Mouse (Mus musculus): ENCODE data around the gene Egln1. TPM values are rescaled to one million over a fixed set of nuclear protein-coding genes. Genes with fewer than 3 reads are reported as not detected.

The Egln1 gene
- total and polyA plus RNA-seq, 2 experiments from 2014 or later = 13.6 to 42.1 TPM

DNA sequence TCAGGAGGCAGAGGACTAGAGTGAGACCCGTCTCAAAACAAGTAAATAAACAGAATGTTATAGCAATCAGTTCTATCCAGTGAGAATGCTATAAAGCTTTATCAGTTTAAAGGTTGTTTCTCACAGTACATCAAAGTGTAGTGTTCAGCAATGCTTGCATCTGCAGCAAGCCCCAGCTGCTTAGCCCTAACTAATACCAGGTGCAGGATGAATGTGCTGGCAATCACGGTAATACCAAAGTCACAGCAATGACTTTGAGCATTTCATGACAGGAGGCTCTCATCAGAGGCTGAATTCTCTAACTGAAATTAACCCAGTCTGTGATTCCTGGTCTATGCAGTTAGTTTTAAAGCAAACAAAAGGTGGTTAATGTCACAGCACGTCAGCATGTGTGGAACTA lies 56.5 kb downstream of the Egln1 start:
- Histone ChIP-seq H3K4me2 (ENCODE audit: low read depth, low read length, poor library complexity, severe bottlenecking) (no peak overlapping the region), H3K27me3 (ENCODE audit: insufficient read depth, low read length) (no peaks in the 10 kb centered on the region), H3K9ac (replicated peaks; ENCODE audit: low read length, poor library complexity, severe bottlenecking) (no peak overlapping the region), H3K9me3 (ENCODE audit: low read length) (no peaks in the 10 kb centered on the region), H3K27ac (ENCODE audit: low read depth, low read length) (no peak overlapping the region), H3K36me3 (ENCODE audit: insufficient read depth, low read length) (peaks cover 30% of the 10 kb centered on the region), H3K4me1 (ENCODE audit: insufficient read depth, low read length) (peaks cover 6% of the 10 kb centered on the region; the same call in 1 of the 2 replicates), H3K4me3 (ENCODE audit: low read depth, low read length) (no peak overlapping the region)
- DNase-seq (ENCODE audit: low spot score) (no peak), ATAC-seq (ENCODE audit: low FRiP score) (no peak)
- TF ChIP-seq CTCF (IDR thresholded peaks at IDR 0.05) = no peak
- 77% methylated on average over 3 of the region's 3 CpGs for WGBS

DNA sequence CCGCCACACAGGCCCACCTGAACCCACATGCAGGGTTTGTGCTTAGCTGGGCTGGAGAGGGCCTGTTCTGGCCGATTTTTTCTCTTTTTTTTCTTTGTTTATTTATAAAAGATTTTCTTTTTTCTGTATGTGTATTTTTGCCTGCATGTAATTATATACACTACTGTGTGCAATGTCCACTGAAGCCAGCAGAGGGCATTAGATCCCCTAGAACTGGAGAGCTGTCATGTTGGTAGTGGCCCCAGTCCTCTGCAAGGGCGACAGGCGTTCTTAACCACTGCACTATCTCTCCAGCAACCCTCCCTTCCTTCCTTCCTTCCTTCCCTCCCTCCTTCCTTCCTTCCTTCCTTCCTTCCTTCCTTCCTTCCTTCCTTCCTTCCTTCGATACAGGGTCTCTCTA lies 60.7 kb downstream of the Egln1 start:
- Histone ChIP-seq H3K4me1 (ENCODE audit: insufficient read depth, low read length) (no peaks in the 10 kb centered on the region), H3K9ac (replicated peaks; ENCODE audit: low read length, poor library complexity, severe bottlenecking) (no peak overlapping the region), H3K9me3 (ENCODE audit: low read length) (no peaks in the 10 kb centered on the region), H3K4me3 (ENCODE audit: low read depth, low read length) (no peak overlapping the region), H3K4me2 (ENCODE audit: low read depth, low read length, poor library complexity, severe bottlenecking) (no peak overlapping the region), H3K27ac (ENCODE audit: low read depth, low read length) (no peak overlapping the region), H3K36me3 (ENCODE audit: insufficient read depth, low read length) (peaks cover 60% of the 10 kb centered on the region), H3K27me3 (ENCODE audit: insufficient read depth, low read length) (no peaks in the 10 kb centered on the region)
- no peak for DNase-seq (ENCODE audit: low spot score)
- no peak for ATAC-seq (ENCODE audit: low FRiP score)
- WGBS = 95% methylated on average over 5 of the region's 5 CpGs
- peak; percentile 46 for TF ChIP-seq CTCF (IDR thresholded peaks at IDR 0.05)

DNA sequence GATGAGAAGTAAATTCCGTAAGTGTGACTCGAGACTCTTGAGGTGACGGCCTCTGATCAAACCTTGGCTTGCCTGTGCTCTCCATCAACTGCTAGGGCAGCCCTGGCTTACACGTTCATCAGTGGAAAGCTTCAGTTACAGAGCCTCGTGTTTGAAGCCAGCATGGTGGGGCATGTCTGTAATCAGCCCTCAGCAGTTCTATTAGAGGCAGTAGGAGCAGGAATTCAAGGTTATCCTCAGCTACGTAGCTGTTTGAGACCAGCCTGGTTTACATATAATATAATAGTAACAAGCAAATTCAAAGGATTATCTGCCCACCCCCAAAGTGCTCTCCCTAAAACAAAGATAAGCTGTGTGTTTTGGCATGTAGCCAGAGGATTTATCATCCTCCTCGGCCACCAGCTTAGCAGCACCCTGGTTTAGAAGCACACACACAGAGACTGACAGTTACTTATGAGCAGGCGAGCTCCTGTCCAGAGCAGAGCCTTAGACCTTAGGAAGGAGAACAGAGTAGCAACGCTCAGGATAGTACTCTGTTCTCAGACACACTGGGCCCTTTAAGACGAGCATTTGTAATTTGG lies 70.1 kb downstream of the Egln1 start:
- ATAC-seq (ENCODE audit: low FRiP score) (no peak), DNase-seq (ENCODE audit: low spot score) (no peak)
- no peaks in the 10 kb centered on the region for H3K27me3 ChIP-seq (ENCODE audit: insufficient read depth, low read length)
- TF ChIP-seq CTCF (IDR thresholded peaks at IDR 0.05) = no peak
- no peak overlapping the region for H3K4me3 ChIP-seq (ENCODE audit: low read depth, low read length)
- H3K27ac ChIP-seq (ENCODE audit: low read depth, low read length) = no peak overlapping the region
- H3K9ac ChIP-seq (replicated peaks; ENCODE audit: low read length, poor library complexity, severe bottlenecking) = no peak overlapping the region
- H3K9me3 ChIP-seq (ENCODE audit: low read length) = no peaks in the 10 kb centered on the region
- no peaks in the 10 kb centered on the region for H3K4me1 ChIP-seq (ENCODE audit: insufficient read depth, low read length)
- H3K36me3 ChIP-seq (ENCODE audit: insufficient read depth, low read length) = peaks cover 80% of the 10 kb centered on the region
- H3K4me2 ChIP-seq (ENCODE audit: low read depth, low read length, poor library complexity, severe bottlenecking) = no peak overlapping the region
- WGBS = 83% methylated on average over 10 of the region's 10 CpGs

DNA sequence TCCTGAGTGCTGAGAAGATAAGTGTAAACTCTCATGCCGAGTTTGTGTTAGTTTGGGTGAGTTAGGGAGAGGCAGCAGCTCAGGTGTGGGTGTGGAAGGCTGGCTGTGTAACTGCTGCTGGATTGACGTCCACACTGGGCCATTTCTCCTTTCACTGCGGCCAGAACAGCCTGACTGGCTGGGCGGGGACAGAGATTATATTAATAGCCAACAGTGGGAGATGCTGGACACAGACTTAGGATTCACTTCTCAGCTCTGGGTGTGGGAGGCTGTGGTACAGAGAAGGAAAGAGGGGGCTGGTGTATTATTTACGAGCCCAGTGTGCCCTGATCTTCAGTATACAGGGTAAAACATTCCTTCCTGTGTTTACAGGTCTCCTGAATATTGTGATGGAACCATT lies 71.0 kb downstream of the Egln1 start:
- no peak for TF ChIP-seq CTCF (IDR thresholded peaks at IDR 0.05)
- 95% methylated on average over 5 of the region's 5 CpGs for WGBS
- Histone ChIP-seq H3K27ac (ENCODE audit: low read depth, low read length) (no peak overlapping the region), H3K4me2 (ENCODE audit: low read depth, low read length, poor library complexity, severe bottlenecking) (no peak overlapping the region), H3K4me1 (ENCODE audit: insufficient read depth, low read length) (no peaks in the 10 kb centered on the region), H3K27me3 (ENCODE audit: insufficient read depth, low read length) (no peaks in the 10 kb centered on the region), H3K9ac (replicated peaks; ENCODE audit: low read length, poor library complexity, severe bottlenecking) (no peak overlapping the region), H3K9me3 (ENCODE audit: low read length) (no peaks in the 10 kb centered on the region), H3K4me3 (ENCODE audit: low read depth, low read length) (no peak overlapping the region), H3K36me3 (ENCODE audit: insufficient read depth, low read length) (peaks cover 80% of the 10 kb centered on the region)
- ATAC-seq (ENCODE audit: low FRiP score) = no peak
- no peak for DNase-seq (ENCODE audit: low spot score)

DNA sequence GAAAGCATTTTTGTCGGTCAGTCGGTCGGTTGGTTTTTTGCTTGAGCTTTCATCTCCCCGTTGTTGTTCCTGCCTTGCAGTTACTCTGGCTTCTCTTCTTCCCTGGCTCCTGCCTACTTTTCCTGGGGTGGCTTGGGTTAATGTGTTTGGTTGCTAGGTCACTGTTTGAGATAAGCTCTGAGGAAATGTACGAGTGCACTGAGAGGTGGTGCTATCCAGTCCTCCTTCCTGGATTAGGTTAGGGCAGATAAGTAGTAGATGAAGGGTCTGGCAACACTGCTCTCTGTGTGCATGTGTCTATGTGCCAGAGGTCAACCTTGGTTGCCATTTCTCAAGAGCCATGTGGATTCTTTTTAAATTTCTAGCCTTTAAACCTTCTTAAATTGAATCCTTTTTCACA lies 76.4 kb downstream of the Egln1 start:
- TF ChIP-seq CTCF (IDR thresholded peaks at IDR 0.05) = no peak
- DNase-seq (ENCODE audit: low spot score) = no peak
- Histone ChIP-seq H3K27ac (ENCODE audit: low read depth, low read length) (no peak overlapping the region), H3K27me3 (ENCODE audit: insufficient read depth, low read length) (no peaks in the 10 kb centered on the region), H3K36me3 (ENCODE audit: insufficient read depth, low read length) (peaks cover 54% of the 10 kb centered on the region), H3K9me3 (ENCODE audit: low read length) (no peaks in the 10 kb centered on the region), H3K4me2 (ENCODE audit: low read depth, low read length, poor library complexity, severe bottlenecking) (no peak overlapping the region), H3K4me3 (ENCODE audit: low read depth, low read length) (no peak overlapping the region), H3K4me1 (ENCODE audit: insufficient read depth, low read length) (no peaks in the 10 kb centered on the region), H3K9ac (replicated peaks; ENCODE audit: low read length, poor library complexity, severe bottlenecking) (no peak overlapping the region)
- no peak for ATAC-seq (ENCODE audit: low FRiP score)
- 97% methylated on average over 5 of the region's 5 CpGs for WGBS

DNA sequence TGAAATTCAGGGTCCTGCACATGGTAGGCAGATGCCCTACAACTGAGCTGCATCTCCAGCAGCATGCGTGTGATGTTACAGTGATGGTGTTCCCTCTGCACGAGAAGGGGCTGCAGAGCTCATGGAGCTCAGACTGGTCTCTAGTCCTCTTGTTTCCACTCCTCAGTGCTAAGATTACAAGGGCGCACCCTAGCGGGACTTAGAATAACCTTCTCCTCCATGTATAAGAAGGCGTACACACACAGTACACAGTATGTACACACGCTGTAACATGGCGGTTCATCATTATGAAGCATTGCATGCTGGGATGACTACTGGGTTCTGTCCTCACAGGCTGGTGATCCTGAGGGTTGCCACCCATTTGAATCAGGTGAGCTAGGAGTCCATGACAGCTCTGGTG lies 77.0 kb downstream of the Egln1 start:
- 95% methylated on average over 7 of the region's 7 CpGs for WGBS
- Histone ChIP-seq H3K27me3 (ENCODE audit: insufficient read depth, low read length) (no peaks in the 10 kb centered on the region), H3K4me3 (ENCODE audit: low read depth, low read length) (no peak overlapping the region), H3K27ac (ENCODE audit: low read depth, low read length) (no peak overlapping the region), H3K36me3 (ENCODE audit: insufficient read depth, low read length) (peaks cover 53% of the 10 kb centered on the region), H3K4me1 (ENCODE audit: insufficient read depth, low read length) (no peaks in the 10 kb centered on the region), H3K9me3 (ENCODE audit: low read length) (no peaks in the 10 kb centered on the region), H3K4me2 (ENCODE audit: low read depth, low read length, poor library complexity, severe bottlenecking) (no peak overlapping the region), H3K9ac (replicated peaks; ENCODE audit: low read length, poor library complexity, severe bottlenecking) (no peak overlapping the region)
- TF ChIP-seq CTCF (IDR thresholded peaks at IDR 0.05) = no peak
- DNase-seq (ENCODE audit: low spot score) (no peak), ATAC-seq (ENCODE audit: low FRiP score) (no peak)

All from midbrain, postnatal 0 days (tissue).